Mouse (Mus musculus) urinary bladder, postnatal 25 days (tissue): Measurements from ENCODE around the gene Ptrhd1.

Experiments
- DNase-seq: peaks from one replicate; pipeline ENCODE4 v3.0.0; 2022; ENCODE audit warnings: low spot score

Gene Ptrhd1

GRCm38 (mm10) chr12:4245742-4246141, 11.9 kb downstream of the Ptrhd1 start:
- DNase-seq, result no peak

- DNase-seq, result no peak
These were observed 16.0 kb downstream of the Ptrhd1 start for GRCm38 (mm10) chr12:4249786-4250185.

GRCm38 (mm10) chr12:4252742-4253655, 19.2 kb downstream of the Ptrhd1 start:
- DNase-seq, result no peak

- DNase-seq, result no peak
These were observed 33.9 kb downstream of the Ptrhd1 start for GRCm38 (mm10) chr12:4267765-4268164.

GRCm38 (mm10) chr12:4271078-4271477, 37.3 kb downstream of the Ptrhd1 start:
- DNase-seq, result no peak

- DNase-seq, result no peak
These were observed 45.3 kb downstream of the Ptrhd1 start for GRCm38 (mm10) chr12:4278978-4279755.

GRCm38 (mm10) chr12:4279878-4280277, 46.1 kb downstream of the Ptrhd1 start:
- DNase-seq, result no peak

- no peak for DNase-seq
These were observed 51.4 kb downstream of the Ptrhd1 start for GRCm38 (mm10) chr12:4285186-4285585.
